Comparison of ENCODE assay signal across 17 mouse cellular contexts in genomic region chr5:111175842-111176241, GRCm38 (mm10).
DNase-seq lines count a peak whose midpoint lies in the region; ATAC-seq and TF ChIP-seq lines count a peak whose summit lies in the region.
"Had no signal": no experiment of that assay in that cellular context is flagged by ENCODE, and none has a peak within 500 bp of the region (broad histone marks: within the 10 kb centered on the region; RNA-seq: fewer than 3 reads in every experiment).

No protein-coding gene starts in this region.

- WGBS in midbrain, embryonic 14.5 days: 35% methylated on average over 9 of the region's 9 CpGs
- WGBS in midbrain, postnatal 0 days: 41% methylated on average over 9 of the region's 9 CpGs
- WGBS in limb, embryonic 11.5 days: 36% methylated on average over 9 of the region's 9 CpGs

- intact Hi-C loops in gastrocnemius, adult 2 months (cut with DNase I): no loop called here

- peak overlapping the region; percentile 50 for H3K4me3 ChIP-seq in gastrocnemius, adult 2 months
- H3K4me3 ChIP-seq in midbrain, embryonic 14.5 days (replicated peaks; ENCODE audit: low read depth, low read length): no peak overlapping the region
- no peak overlapping the region for H3K4me3 ChIP-seq in midbrain, postnatal 0 days (ENCODE audit: low read depth, low read length)
- H3K4me3 ChIP-seq in limb, embryonic 11.5 days (ENCODE audit: low read depth, low read length): no peak overlapping the region
- H3K4me3 ChIP-seq: erythroblast, embryonic 14.5 days; myocyte; stomach, embryonic 15.5 days had no signal

- no peak for ATAC-seq in midbrain, embryonic 14.5 days (ENCODE audit: low FRiP score, low TSS enrichment)
- ATAC-seq in midbrain, postnatal 0 days (ENCODE audit: low FRiP score): no peak
- no peak for ATAC-seq in limb, embryonic 11.5 days (ENCODE audit: insufficient number of reproducible peaks, low FRiP score, low TSS enrichment, low read depth)

- no peak for TF ChIP-seq CTCF in gastrocnemius, adult 2 months (IDR thresholded peaks at IDR 0.05)
- no peak for TF ChIP-seq CTCF in midbrain, postnatal 0 days (IDR thresholded peaks at IDR 0.05)

- peaks cover 56% of the 10 kb centered on the region for H3K4me1 ChIP-seq in midbrain, embryonic 14.5 days (ENCODE audit: control insufficient read depth, insufficient read depth, low read length)
- peaks cover 34% of the 10 kb centered on the region for H3K4me1 ChIP-seq in midbrain, postnatal 0 days (ENCODE audit: insufficient read depth, low read length)
- peaks cover 50% of the 10 kb centered on the region for H3K4me1 ChIP-seq in limb, embryonic 11.5 days (ENCODE audit: control insufficient read depth, insufficient read depth, low read length)

- no peaks in the 10 kb centered on the region for H3K27me3 ChIP-seq in midbrain, embryonic 14.5 days (ENCODE audit: control insufficient read depth, insufficient read depth, low read length)
- no peaks in the 10 kb centered on the region for H3K27me3 ChIP-seq in midbrain, postnatal 0 days (ENCODE audit: insufficient read depth, low read length)
- no peaks in the 10 kb centered on the region for H3K27me3 ChIP-seq in limb, embryonic 11.5 days (ENCODE audit: control insufficient read depth, insufficient read depth, low read length)
- H3K27me3 ChIP-seq: stomach, embryonic 15.5 days had no signal

- peak overlapping the region; percentile 49 for H3K27ac ChIP-seq in gastrocnemius, adult 2 months
- H3K27ac ChIP-seq in midbrain, embryonic 14.5 days (replicated peaks; ENCODE audit: low read depth, low read length): peak overlapping the region; percentile 23; the same call in 1 of the 2 replicates
- H3K27ac ChIP-seq in midbrain, postnatal 0 days (ENCODE audit: low read depth, low read length): no peak overlapping the region
- H3K27ac ChIP-seq in limb, embryonic 11.5 days (replicated peaks; ENCODE audit: low read depth, low read length): peak overlapping the region; percentile 66
- H3K27ac ChIP-seq: stomach, embryonic 15.5 days had no signal

- H3K36me3 ChIP-seq in midbrain, embryonic 14.5 days (ENCODE audit: control insufficient read depth, insufficient read depth, low read length): no peaks in the 10 kb centered on the region
- no peaks in the 10 kb centered on the region for H3K36me3 ChIP-seq in midbrain, postnatal 0 days (ENCODE audit: insufficient read depth, low read length)
- no peaks in the 10 kb centered on the region for H3K36me3 ChIP-seq in limb, embryonic 11.5 days (ENCODE audit: control insufficient read depth, insufficient read depth, low read length)
- H3K36me3 ChIP-seq: stomach, embryonic 15.5 days had no signal

- no peak for DNase-seq in gastrocnemius, adult 2 months
- DNase-seq in gastrocnemius, adult 8-10 months (ENCODE audit: low spot score in 2 of 2): no peak
- DNase-seq in midbrain, embryonic 14.5 days: peak; percentile 49
- no peak for DNase-seq in midbrain, postnatal 0 days (ENCODE audit: low spot score)
- no peak for DNase-seq in limb, embryonic 11.5 days (ENCODE audit: low spot score)
- no peak for DNase-seq in T-cell, adult 2 months (ENCODE audit: low spot score)
- no peak for DNase-seq in spleen, postnatal 36 days (ENCODE audit: low spot score in 2 of 2)
- no peak for DNase-seq in layer of hippocampus, postnatal 10 days (ENCODE audit: low spot score in 2 of 2)
- DNase-seq: cerebellum, adult 9-11 months; heart, postnatal 14 days; kidney, adult 9 months; liver; right cerebral cortex, postnatal 4 days had no signal

- H3K9ac ChIP-seq in midbrain, embryonic 14.5 days (replicated peaks; ENCODE audit: low read length): no peak overlapping the region
- no peak overlapping the region for H3K9ac ChIP-seq in midbrain, postnatal 0 days (replicated peaks; ENCODE audit: low read length, poor library complexity, severe bottlenecking)
- no peak overlapping the region for H3K9ac ChIP-seq in limb, embryonic 11.5 days (ENCODE audit: low read length)
- H3K9ac ChIP-seq: lung, embryonic 14.5 days; stomach, embryonic 15.5 days had no signal

- H3K4me2 ChIP-seq in midbrain, embryonic 14.5 days (ENCODE audit: low read length): no peak overlapping the region
- H3K4me2 ChIP-seq in midbrain, postnatal 0 days (ENCODE audit: low read depth, low read length, poor library complexity, severe bottlenecking): no peak overlapping the region
- peak overlapping the region; percentile 20; the same call in 1 of the 2 replicates for H3K4me2 ChIP-seq in limb, embryonic 11.5 days (ENCODE audit: low read depth, severe bottlenecking)
- H3K4me2 ChIP-seq: lung, embryonic 14.5 days; stomach, embryonic 15.5 days had no signal

- no peaks in the 10 kb centered on the region for H3K9me3 ChIP-seq in midbrain, embryonic 14.5 days (ENCODE audit: control insufficient read depth, low read length)
- no peaks in the 10 kb centered on the region for H3K9me3 ChIP-seq in midbrain, postnatal 0 days (ENCODE audit: low read length)
- H3K9me3 ChIP-seq in limb, embryonic 11.5 days (ENCODE audit: control insufficient read depth, low read length): no peaks in the 10 kb centered on the region
- H3K9me3 ChIP-seq: stomach, embryonic 15.5 days had no signal
